Mouse (Mus musculus) neural tube, embryonic 12.5 days (tissue): ENCODE results near the gene Map7. TPM values are rescaled to one million over a fixed set of nuclear protein-coding genes. Genes with fewer than 3 reads are reported as not detected.

Experiments used
- ATAC-seq: fragments of 200-750 bp; cut with Nextera tagmentation; 2 replicates; pipeline ENCODE4 v1.8.0; 2017; ENCODE audit warnings: low read depth, mild to moderate bottlenecking, moderate TSS enrichment, moderate library complexity; ENCODE audit not compliant: low FRiP score
- H3K27ac ChIP-seq: fragments of 300-500 bp; sonication (generic); 2 replicates; pipeline ENCODE4 v1.5.1; 2016
- H3K27me3 ChIP-seq: fragments of 300-500 bp; sonication (generic); replicated peaks from 2 replicates; pipeline ENCODE4 v1.6.1; 2016; ENCODE audit warnings: mild to moderate bottlenecking
- H3K36me3 ChIP-seq: fragments of 300-500 bp; sonication (generic); 2 replicates; pipeline ENCODE4 v1.6.1; 2016; ENCODE audit warnings: mild to moderate bottlenecking
- H3K4me1 ChIP-seq: fragments of 300-500 bp; sonication (generic); 2 replicates; pipeline ENCODE4 v1.6.1; 2016
- H3K4me2 ChIP-seq: fragments of 300-500 bp; sonication (generic); replicated peaks from 2 replicates; pipeline ENCODE4 v1.6.1; 2016; ENCODE audit warnings: mild to moderate bottlenecking
- H3K4me3 ChIP-seq: fragments of 300-500 bp; sonication (generic); 2 replicates; pipeline ENCODE4 v1.5.1; 2016
- H3K9ac ChIP-seq: fragments of 300-500 bp; sonication (generic); 2 replicates; pipeline ENCODE4 v1.6.1; 2016; ENCODE audit warnings: mild to moderate bottlenecking
- H3K9me3 ChIP-seq: fragments of 300-500 bp; sonication (generic); 2 replicates; pipeline ENCODE4 v1.6.1; 2016; ENCODE audit warnings: mild to moderate bottlenecking
- WGBS: fragments of 180-500 bp; shearing (Covaris S2); methylation state at CpG from one replicate; pipeline ENCODE4 v1.1.7; 2016; 5-methylcytosine and 5-hydroxymethylcytosine counted together
- polyA plus RNA-seq: library from polyadenylated mRNA; unstranded; fragments of >200 nt; fragmentation: Nextera tagmentation; extraction: Ambion mirVana; gene quantifications from 2 replicates; pipeline ENCODE4 v1.2.1, GENCODE M21; 2016

The Map7 gene
- polyA plus RNA-seq = 7.8 and 9.3 TPM in 2 replicates

DNA sequence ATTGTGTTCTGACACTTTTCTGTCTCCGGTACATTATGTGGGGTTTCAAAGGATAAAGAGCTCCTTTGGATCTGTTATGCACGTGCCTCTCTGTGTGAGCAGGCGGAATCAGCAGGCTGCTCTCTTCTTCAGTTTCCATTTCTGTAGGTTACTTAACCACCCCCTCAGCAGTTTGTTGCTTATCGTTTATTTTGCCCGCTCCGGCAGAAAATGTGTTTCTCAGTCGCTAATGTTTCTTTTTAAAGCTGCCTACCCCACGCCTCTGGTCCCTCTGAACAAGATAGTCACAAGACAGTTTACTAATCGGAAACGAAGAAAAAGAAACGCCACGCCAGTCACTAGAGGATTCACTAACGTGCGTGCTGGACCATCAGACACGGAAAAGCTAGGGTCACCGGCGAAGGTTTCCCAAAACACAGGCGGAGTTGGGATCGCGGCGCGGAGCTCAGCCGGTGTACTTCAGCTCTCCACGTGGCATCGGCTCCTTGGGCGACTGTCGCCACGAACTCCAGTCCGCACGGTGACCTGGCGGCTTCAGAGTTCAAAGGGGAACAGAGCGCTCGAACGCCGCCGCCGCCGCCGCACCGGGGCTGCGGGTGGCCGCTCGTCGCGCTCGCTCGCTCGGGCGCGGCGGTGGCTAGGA, at the start of gene Map7:
TSS of gene Map7 (plus strand) at position 342 of the 643 bp plus-strand sequence.
- peak within 1 kb of the TSS; percentile 97 for H3K4me2 ChIP-seq
- H3K9me3 ChIP-seq = no peaks in the 10 kb centered on the region
- no peak; the same call in 1 of the 2 replicates for ATAC-seq
- no peaks in the 10 kb centered on the region for H3K36me3 ChIP-seq
- 5% methylated on average over 51 of the region's 51 CpGs for WGBS
- H3K27ac ChIP-seq = no peak within 1 kb of the TSS
- peaks cover 11% of the 10 kb centered on the region for H3K4me1 ChIP-seq
- H3K27me3 ChIP-seq = peaks cover 39% of the 10 kb centered on the region
- H3K9ac ChIP-seq = peak within 1 kb of the TSS; percentile 54
- H3K4me3 ChIP-seq = peak within 1 kb of the TSS; percentile 67

DNA sequence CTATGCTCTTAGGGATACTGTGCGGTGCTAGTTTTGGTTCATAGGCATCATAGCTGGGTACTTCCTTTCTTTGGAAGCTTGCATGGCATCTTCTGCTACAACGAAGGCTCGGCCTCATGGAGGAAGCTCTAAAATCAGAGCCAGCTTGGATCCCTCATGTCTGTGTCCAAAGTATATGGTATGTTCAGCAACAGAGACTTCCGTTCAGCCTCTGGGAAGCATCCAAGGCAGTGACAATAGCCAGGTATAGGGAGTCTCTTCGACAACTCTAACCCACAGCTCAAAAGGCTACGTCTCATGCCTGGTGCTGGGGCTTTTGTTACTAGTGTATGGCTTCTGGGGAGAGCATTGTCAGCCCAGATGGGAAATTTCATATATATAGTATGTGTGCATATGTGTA, 46.8 kb upstream of the Map7 start:
- H3K4me3 ChIP-seq = no peak overlapping the region
- H3K4me1 ChIP-seq = no peaks in the 10 kb centered on the region
- ATAC-seq = no peak
- no peak overlapping the region for H3K4me2 ChIP-seq
- H3K36me3 ChIP-seq = no peaks in the 10 kb centered on the region
- no peak overlapping the region for H3K9ac ChIP-seq
- WGBS = 93% methylated on average over 6 of the region's 6 CpGs
- no peaks in the 10 kb centered on the region for H3K9me3 ChIP-seq
- H3K27me3 ChIP-seq = no peaks in the 10 kb centered on the region
- H3K27ac ChIP-seq = no peak overlapping the region

DNA sequence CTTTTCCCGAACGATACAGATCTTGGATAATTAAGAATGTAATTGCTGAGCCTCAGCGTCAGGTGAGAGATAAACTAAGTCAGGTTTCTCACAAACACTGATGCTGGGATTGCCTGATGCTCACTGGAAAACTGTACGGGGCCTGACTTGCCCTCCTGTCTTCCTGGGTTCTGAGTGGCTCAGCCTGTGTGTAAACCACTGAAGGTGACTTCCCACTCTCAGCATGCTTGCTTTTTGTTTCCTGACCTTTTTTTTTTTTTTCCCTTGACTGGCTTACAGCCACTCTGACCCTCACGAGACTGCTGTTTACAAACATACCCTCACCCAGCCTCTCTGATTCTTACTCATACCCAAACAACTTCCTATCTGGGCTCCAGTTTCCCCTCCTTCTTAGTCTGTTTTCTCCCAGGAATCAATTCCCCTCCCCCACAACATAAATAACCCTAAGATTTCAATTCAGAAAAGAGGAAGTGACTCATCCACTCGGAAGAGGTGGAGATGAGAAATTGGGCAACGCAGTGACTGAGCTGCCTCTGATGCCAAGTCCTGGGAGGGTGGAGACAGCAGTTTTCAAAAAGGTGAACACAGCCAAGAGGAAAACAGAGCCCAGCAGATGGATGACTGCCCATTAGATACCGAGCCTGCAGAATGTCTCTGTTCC, 43.9 kb upstream of the Map7 start:
- H3K4me3 ChIP-seq = no peak overlapping the region
- no peaks in the 10 kb centered on the region for H3K9me3 ChIP-seq
- H3K9ac ChIP-seq = no peak overlapping the region
- no peaks in the 10 kb centered on the region for H3K36me3 ChIP-seq
- H3K27me3 ChIP-seq = no peaks in the 10 kb centered on the region
- H3K4me1 ChIP-seq = no peaks in the 10 kb centered on the region
- H3K27ac ChIP-seq = no peak overlapping the region
- no peak for ATAC-seq
- no peak overlapping the region for H3K4me2 ChIP-seq
- WGBS = 80% methylated on average over 8 of the region's 8 CpGs

DNA sequence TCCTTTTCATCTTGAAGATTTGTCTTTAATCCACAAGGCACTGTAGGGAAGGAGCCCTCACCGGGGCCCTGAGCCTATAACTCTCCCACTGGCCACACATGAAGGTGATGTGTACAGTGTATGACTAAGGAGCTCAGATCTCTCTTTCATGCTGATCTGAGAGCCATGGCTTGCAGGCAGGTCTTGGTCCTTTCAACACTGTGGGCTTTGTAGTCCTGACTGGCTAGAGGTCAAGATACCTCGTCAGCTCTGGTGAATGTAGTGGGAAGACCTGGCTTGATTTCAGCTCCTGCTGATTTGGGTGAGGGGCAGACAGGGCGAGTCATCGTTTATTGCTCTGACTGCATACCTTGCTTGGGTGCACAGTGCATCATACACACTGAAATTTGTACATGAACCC, 42.7 kb upstream of the Map7 start:
- H3K27ac ChIP-seq = no peak overlapping the region
- 83% methylated on average over 4 of the region's 4 CpGs for WGBS
- H3K27me3 ChIP-seq = no peaks in the 10 kb centered on the region
- no peak overlapping the region for H3K4me2 ChIP-seq
- H3K36me3 ChIP-seq = no peaks in the 10 kb centered on the region
- H3K4me1 ChIP-seq = no peaks in the 10 kb centered on the region
- H3K4me3 ChIP-seq = no peak overlapping the region
- no peaks in the 10 kb centered on the region for H3K9me3 ChIP-seq
- no peak overlapping the region for H3K9ac ChIP-seq
- ATAC-seq = no peak

DNA sequence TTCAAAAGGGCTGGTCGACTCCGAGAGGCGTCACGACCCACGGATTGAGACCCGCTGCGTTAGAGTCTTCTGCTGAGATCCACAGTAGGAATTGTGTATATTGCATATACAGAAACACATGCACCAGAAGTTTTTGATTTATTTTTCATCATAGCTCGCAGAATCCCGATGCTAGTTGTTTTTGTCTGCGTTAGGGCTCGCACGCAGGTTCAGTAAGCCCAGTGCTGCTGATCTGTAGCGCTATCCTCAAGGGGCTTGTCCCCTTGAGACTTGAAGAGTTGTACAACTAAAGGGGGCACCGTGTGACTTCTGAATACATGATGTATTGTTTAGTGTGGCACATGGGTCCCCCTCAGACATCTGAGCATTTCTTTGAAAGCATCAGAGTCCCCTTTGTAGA, 41.2 kb upstream of the Map7 start:
- H3K4me1 ChIP-seq = no peaks in the 10 kb centered on the region
- H3K27ac ChIP-seq = no peak overlapping the region
- H3K4me2 ChIP-seq = no peak overlapping the region
- WGBS = 94% methylated on average over 14 of the region's 14 CpGs
- no peaks in the 10 kb centered on the region for H3K36me3 ChIP-seq
- H3K9me3 ChIP-seq = no peaks in the 10 kb centered on the region
- no peaks in the 10 kb centered on the region for H3K27me3 ChIP-seq
- H3K4me3 ChIP-seq = no peak overlapping the region
- no peak for ATAC-seq
- no peak overlapping the region for H3K9ac ChIP-seq

DNA sequence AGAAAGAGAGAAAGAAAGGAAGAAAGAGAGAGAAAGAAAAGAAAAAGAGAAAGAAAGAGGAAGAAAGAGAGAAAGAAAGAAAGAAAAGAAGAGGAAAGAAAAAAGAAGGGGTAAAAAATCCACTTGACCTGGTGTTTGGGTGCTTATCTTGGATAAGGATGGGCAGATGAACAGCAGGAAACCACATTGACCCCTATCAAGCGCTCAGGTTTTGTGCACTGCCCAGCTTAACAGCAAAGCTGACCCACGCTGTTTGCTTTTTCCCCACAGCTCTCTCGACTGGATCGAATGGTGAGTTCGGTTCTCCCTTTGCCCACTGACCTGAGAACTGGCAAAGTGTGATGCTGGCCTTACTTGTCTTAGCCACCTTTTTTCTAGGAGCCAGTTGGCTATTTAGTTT, 36.8 kb upstream of the Map7 start:
- no peak for ATAC-seq
- no peaks in the 10 kb centered on the region for H3K36me3 ChIP-seq
- no peak overlapping the region for H3K4me2 ChIP-seq
- no peak overlapping the region for H3K27ac ChIP-seq
- 88% methylated on average over 5 of the region's 5 CpGs for WGBS
- H3K27me3 ChIP-seq = no peaks in the 10 kb centered on the region
- H3K4me3 ChIP-seq = no peak overlapping the region
- H3K9ac ChIP-seq = no peak overlapping the region
- H3K4me1 ChIP-seq = no peaks in the 10 kb centered on the region
- no peaks in the 10 kb centered on the region for H3K9me3 ChIP-seq

DNA sequence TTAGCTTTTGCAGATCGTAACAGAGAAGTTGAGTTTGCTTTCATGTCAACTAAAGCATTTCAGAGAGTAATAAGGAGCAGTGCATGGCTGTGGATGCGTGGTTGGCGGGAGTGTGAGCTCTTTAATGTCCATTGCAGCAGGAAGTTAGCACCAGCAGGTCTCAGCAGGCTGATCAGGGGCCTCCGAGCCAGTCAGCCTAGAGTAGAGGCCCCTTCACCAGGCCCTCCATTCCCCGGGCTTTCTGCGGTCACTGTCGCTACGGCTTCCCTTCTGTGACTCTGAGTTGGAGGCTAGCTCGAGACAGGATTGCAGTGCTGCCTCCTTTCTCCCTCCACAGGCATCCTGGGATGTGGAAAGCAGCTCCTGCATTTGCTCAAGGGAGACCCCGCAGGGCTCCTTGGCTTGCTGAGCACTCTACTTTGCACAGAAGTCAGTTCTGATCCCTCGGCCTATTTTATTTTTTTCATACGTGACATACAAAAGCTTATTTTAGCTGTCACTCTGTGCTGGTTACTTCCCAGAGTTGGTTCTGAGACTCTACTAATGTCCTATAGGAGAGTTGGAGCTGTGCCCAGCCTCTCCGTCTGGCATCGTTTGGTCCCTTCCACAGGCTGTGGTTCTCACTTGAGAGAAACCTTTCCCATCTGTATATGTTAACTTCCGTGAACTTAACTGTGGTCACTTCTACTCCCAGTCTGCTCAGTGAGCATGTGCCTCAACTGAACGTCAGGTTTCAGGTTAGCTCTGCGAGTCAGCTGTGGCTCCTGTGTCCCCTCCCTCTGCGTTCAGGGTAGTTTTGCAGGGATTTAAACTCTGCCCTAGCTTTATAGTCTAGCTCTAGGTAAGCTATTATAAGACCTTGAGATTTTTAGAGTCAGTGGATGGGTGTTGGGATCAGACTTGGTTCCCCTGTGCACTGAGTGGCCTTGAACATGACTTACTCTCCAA, 36.0 kb upstream of the Map7 start:
- WGBS = 81% methylated on average over 18 of the region's 18 CpGs
- no peaks in the 10 kb centered on the region for H3K9me3 ChIP-seq

DNA sequence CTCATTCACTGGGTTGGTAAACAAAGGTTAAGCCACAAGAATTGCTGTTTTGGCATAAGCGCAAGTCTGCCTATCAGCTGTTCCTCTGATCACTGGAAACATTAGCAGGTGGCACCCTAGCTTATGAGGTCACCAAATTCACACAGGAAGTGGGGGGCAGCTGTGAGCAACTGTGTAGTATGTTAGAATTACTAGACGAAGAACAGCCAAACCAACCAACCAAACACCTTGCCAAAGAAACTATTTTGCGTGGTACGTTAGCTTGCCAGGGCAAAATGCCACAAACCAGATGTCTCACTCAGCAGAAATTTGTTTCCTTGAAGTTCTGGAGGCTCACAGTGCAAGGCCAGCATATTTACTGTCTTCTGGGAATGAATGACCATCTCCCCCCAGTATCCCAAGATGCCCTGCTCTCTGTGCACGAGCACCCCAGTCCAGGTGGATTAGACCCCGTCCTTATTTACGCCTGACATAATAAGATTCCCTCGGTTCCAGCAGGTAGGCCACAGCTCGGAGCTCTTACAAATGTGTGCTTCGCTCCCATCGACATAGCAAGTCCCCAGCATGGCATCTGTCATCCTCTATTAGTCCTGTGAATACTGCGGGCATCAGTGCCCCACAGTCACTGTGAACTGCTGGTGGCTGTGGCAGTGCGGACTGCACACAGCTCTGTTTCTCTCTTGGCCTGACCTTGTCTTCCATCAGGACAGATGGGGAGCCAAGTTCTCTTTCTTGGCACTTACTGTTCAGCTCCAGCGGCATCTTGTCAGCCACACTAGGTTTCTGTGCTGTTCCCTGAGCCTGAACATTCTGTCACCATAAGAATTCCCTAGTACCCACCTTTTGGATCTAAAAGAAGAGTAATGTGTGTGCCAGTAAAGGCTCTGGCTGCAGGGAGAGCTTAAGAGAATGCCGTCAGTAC, 28.5 kb upstream of the Map7 start:
- Histone ChIP-seq H3K4me3 (no peak overlapping the region), H3K27ac (no peak overlapping the region), H3K4me1 (no peaks in the 10 kb centered on the region), H3K36me3 (no peaks in the 10 kb centered on the region), H3K9me3 (no peaks in the 10 kb centered on the region), H3K9ac (no peak overlapping the region), H3K4me2 (no peak overlapping the region), H3K27me3 (no peaks in the 10 kb centered on the region)
- no peak for ATAC-seq
- 95% methylated on average over 15 of the region's 15 CpGs for WGBS

More for the DNA sequence above, 36.0 kb upstream of the Map7 start:
- Histone ChIP-seq H3K9ac (no peak overlapping the region), H3K4me3 (no peak overlapping the region), H3K27ac (no peak overlapping the region), H3K4me2 (no peak overlapping the region), H3K36me3 (no peaks in the 10 kb centered on the region), H3K27me3 (no peaks in the 10 kb centered on the region), H3K4me1 (no peaks in the 10 kb centered on the region)
- ATAC-seq = no peak

DNA sequence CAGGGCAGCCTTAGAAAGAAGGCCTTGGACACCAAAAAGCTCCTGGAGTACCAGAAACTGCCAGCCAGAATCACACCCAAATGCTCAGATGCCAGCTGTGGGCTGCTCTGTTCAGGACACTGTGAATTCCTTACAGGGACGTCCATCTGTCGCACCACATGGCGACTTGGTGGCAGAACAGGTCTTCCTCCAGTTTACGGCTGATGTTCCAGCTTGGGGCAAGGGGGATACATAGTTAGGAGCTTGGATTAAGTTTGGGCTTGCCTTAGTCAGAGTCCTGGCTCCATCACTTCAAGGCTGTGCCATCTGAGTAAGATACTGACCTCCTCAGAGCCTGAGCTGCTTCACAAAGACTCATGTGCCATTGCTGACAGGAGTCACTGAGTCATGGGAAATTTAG, 26.3 kb upstream of the Map7 start:
- WGBS = 79% methylated on average over 4 of the region's 4 CpGs
- Histone ChIP-seq H3K4me1 (no peaks in the 10 kb centered on the region), H3K4me2 (no peak overlapping the region), H3K27ac (no peak overlapping the region), H3K9ac (no peak overlapping the region), H3K27me3 (no peaks in the 10 kb centered on the region), H3K36me3 (no peaks in the 10 kb centered on the region), H3K9me3 (no peaks in the 10 kb centered on the region), H3K4me3 (no peak overlapping the region)
- no peak for ATAC-seq

DNA sequence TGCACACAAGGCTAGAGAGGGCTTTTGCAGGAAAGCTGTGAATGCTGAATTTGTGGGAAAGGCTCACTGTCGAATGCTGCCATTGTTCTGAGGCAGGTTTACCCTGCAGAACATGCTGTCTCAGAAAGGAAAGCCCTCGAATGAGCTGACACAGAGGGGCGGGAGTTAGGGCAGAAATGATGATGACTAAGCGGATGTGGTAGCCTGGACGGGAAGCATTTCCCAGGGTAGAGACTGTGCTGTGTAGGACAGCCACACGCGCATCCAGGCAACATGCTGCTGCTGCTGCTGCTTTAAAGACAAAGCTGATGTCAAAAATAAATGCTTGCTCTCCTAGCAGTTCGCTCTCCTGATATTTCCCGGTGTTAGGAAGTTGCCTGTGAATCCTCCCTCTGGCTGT, 24.9 kb upstream of the Map7 start:
- H3K4me2 ChIP-seq = no peak overlapping the region
- no peaks in the 10 kb centered on the region for H3K9me3 ChIP-seq
- no peaks in the 10 kb centered on the region for H3K27me3 ChIP-seq
- no peak for ATAC-seq
- H3K36me3 ChIP-seq = no peaks in the 10 kb centered on the region
- 59% methylated on average over 9 of the region's 9 CpGs for WGBS
- H3K27ac ChIP-seq = no peak overlapping the region
- no peak overlapping the region for H3K9ac ChIP-seq
- no peak overlapping the region for H3K4me3 ChIP-seq
- H3K4me1 ChIP-seq = no peaks in the 10 kb centered on the region

DNA sequence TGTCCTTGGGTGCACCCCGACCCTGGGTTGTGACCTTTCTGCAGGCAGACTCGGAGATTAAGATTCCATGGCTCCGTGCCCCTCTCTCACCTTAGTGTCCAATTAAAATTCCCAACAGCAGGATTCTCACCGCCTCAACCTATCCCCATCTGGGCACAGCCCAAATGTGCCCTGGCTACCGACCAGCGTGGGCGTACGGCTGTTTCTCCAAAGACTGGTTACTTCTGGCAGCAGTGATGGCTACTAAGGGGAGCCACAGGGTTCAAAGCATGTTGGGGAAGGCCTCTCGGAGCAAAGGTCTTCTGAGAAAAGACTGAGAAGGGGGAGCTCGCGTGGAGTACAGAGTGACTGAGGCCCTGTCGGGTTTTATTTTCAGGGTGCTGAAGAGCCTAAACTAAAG, 23.7 kb upstream of the Map7 start:
- H3K4me3 ChIP-seq = no peak overlapping the region
- WGBS = 89% methylated on average over 12 of the region's 12 CpGs
- no peak overlapping the region for H3K4me2 ChIP-seq
- H3K9ac ChIP-seq = no peak overlapping the region
- no peaks in the 10 kb centered on the region for H3K27me3 ChIP-seq
- H3K4me1 ChIP-seq = no peaks in the 10 kb centered on the region
- no peak for ATAC-seq
- no peaks in the 10 kb centered on the region for H3K36me3 ChIP-seq
- no peaks in the 10 kb centered on the region for H3K9me3 ChIP-seq
- no peak overlapping the region for H3K27ac ChIP-seq
